Comparison of ENCODE assay signal across 14 mouse cellular contexts in the genomic region with DNA sequence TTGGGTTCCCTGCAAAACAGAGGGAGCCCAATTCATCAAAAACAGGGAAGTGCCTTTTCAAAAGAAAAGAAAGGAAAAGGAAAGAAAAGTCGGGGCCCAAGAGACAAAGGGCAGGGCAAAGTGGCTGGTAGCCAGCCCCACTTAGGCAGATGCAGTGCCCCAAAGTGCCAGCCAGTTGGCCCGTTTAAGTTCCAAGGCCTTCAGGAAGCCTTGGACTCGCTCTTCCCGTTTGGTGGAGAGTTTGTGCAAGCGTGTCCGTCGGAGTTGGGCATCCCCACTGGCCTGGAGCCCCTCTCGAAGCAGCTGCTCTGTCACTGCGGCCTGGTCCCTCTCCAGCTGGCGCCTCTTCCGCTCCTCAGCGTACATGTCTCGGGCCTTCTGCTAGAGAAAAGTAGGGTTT. TPM values are rescaled to one million over a fixed set of nuclear protein-coding genes. Genes with fewer than 3 reads are reported as not detected.
DNase-seq lines count a peak whose midpoint lies in the region; ATAC-seq and TF ChIP-seq lines count a peak whose summit lies in the region.
"Had no signal": no experiment of that assay in that cellular context is flagged by ENCODE, and none has a peak within 500 bp of the region (broad histone marks: within the 10 kb centered on the region; RNA-seq: fewer than 3 reads in every experiment).

No protein-coding gene starts in this region.

- no peaks in the 10 kb centered on the region for H3K27me3 ChIP-seq in forebrain, embryonic 14.5 days (replicated peaks; ENCODE audit: control insufficient read depth, insufficient read depth, low read length)
- H3K27me3 ChIP-seq in hindbrain, postnatal 0 days (ENCODE audit: insufficient read depth, low read length) = no peaks in the 10 kb centered on the region
- H3K27me3 ChIP-seq: kidney, embryonic 15.5 days had no signal

- H3K4me3 ChIP-seq in forebrain, embryonic 14.5 days (ENCODE audit: low read depth, low read length) = no peak overlapping the region
- no peak overlapping the region for H3K4me3 ChIP-seq in hindbrain, postnatal 0 days (ENCODE audit: low read length)
- H3K4me3 ChIP-seq: heart, embryonic 10.5 days; kidney, embryonic 15.5 days had no signal

- H3K4me2 ChIP-seq in forebrain, embryonic 14.5 days (ENCODE audit: low read length) = no peak overlapping the region
- H3K4me2 ChIP-seq in hindbrain, postnatal 0 days (ENCODE audit: low read depth, low read length) = no peak overlapping the region
- H3K4me2 ChIP-seq: kidney, embryonic 15.5 days; lung, embryonic 14.5 days had no signal

- peak; percentile 52 for DNase-seq in gastrocnemius, postnatal 10 days
- no peak for DNase-seq in gastrocnemius, postnatal 25 days
- peak; percentile 77 for DNase-seq in brain, embryonic 14.5 days (ENCODE audit: low read depth)
- DNase-seq in forebrain, embryonic 14.5 days (ENCODE audit: low spot score) = peak; percentile 67
- peak; percentile 71 for DNase-seq in hindbrain, postnatal 0 days (ENCODE audit: low spot score)
- DNase-seq in frontal cortex, postnatal 14 days (ENCODE audit: low spot score in 2 of 2) = no peak
- DNase-seq in spleen, adult 18-20 months = no peak
- DNase-seq in spleen, postnatal 4 days (ENCODE audit: low spot score in 2 of 2) = no peak
- DNase-seq: heart, postnatal 4 days; lung, embryonic 14.5 days had no signal

- no peak for TF ChIP-seq CTCF in brain, embryonic 14.5 days (IDR thresholded peaks at IDR 0.05; ENCODE audit: borderline replicate concordance, extremely low read depth, insufficient read depth, insufficient read length)
- TF ChIP-seq CTCF in hindbrain, postnatal 0 days (IDR thresholded peaks at IDR 0.05; ENCODE audit: low read depth) = no peak

- no peak for TF ChIP-seq POLR2A in brain, embryonic 14.5 days (IDR thresholded peaks at IDR 0.05; ENCODE audit: borderline replicate concordance, extremely low read depth, insufficient read depth, insufficient read length, poor library complexity, severe bottlenecking)

- peaks cover 20% of the 10 kb centered on the region for H3K36me3 ChIP-seq in forebrain, embryonic 14.5 days (ENCODE audit: control insufficient read depth, insufficient read depth, low read length)
- H3K36me3 ChIP-seq in hindbrain, postnatal 0 days (ENCODE audit: insufficient read depth, low read length) = peaks cover 3% of the 10 kb centered on the region; the same call in 1 of the 2 replicates

- H3K4me1 ChIP-seq in forebrain, embryonic 14.5 days (ENCODE audit: control insufficient read depth, insufficient read depth, low read length) = peaks cover 38% of the 10 kb centered on the region
- peaks cover 24% of the 10 kb centered on the region for H3K4me1 ChIP-seq in hindbrain, postnatal 0 days (ENCODE audit: insufficient read depth, low read length)

- H3K9me3 ChIP-seq in forebrain, embryonic 14.5 days (replicated peaks; ENCODE audit: control insufficient read depth, low read length) = no peaks in the 10 kb centered on the region
- no peaks in the 10 kb centered on the region for H3K9me3 ChIP-seq in hindbrain, postnatal 0 days (ENCODE audit: low read length)
- H3K9me3 ChIP-seq: G1E; heart, embryonic 10.5 days; kidney, embryonic 15.5 days had no signal

- ATAC-seq in forebrain, embryonic 14.5 days = no peak
- no peak for ATAC-seq in hindbrain, postnatal 0 days

- peak overlapping the region; percentile 99 for H3K27ac ChIP-seq in forebrain, embryonic 14.5 days (ENCODE audit: low read depth, low read length)
- H3K27ac ChIP-seq in hindbrain, postnatal 0 days = peak overlapping the region; percentile 100
- H3K27ac ChIP-seq: heart, embryonic 10.5 days; kidney, embryonic 15.5 days had no signal

- peak overlapping the region; percentile 9; the same call in 1 of the 2 replicates for H3K9ac ChIP-seq in forebrain, embryonic 14.5 days (ENCODE audit: low read length)
- H3K9ac ChIP-seq in hindbrain, postnatal 0 days (replicated peaks; ENCODE audit: low read length) = no peak overlapping the region
- H3K9ac ChIP-seq: kidney, embryonic 15.5 days; lung, embryonic 14.5 days had no signal

- WGBS in forebrain, embryonic 14.5 days = 46% methylated on average over 13 of the region's 13 CpGs
- WGBS in hindbrain, postnatal 0 days = 48% methylated on average over 13 of the region's 13 CpGs

RNA-seq across cellular contexts. Expression of a gene that starts 2.4 kb away (rescaled TPM):
- 100 to 1,000 TPM; 225 to 257 TPM for total RNA-seq in gastrocnemius, postnatal 10 days (2021)
- total RNA-seq in gastrocnemius, postnatal 25 days (2021) = 10 to 100 TPM; 47.8 to 48.9 TPM
- 528 and 637 TPM in 2 replicates for polyA plus RNA-seq in brain, embryonic 14.5 days (2012; rRNA removed)
- polyA plus RNA-seq in forebrain, embryonic 14.5 days (2014; fragmentation: Nextera tagmentation; extraction: Ambion mirVana) = 2,465 and 2,793 TPM in 2 replicates
- total RNA-seq in hindbrain, postnatal 0 days (2014; rRNA removed) = 195 and 225 TPM in 2 replicates
- polyA plus RNA-seq in hindbrain, postnatal 0 days (2015; fragmentation: Nextera tagmentation; extraction: Ambion mirVana) = 1,094 and 1,203 TPM in 2 replicates

RNA-seq across cellular contexts. Expression of a gene that starts 29.8 kb away (rescaled TPM):
- 10 to 100 TPM; 16.7 to 17.5 TPM for total RNA-seq in gastrocnemius, postnatal 10 days (2021)
- 1 to 10 TPM; 9.5 TPM for total RNA-seq in gastrocnemius, postnatal 25 days (2021)
- 47.0 and 56.1 TPM in 2 replicates for polyA plus RNA-seq in brain, embryonic 14.5 days (2012; rRNA removed)
- polyA plus RNA-seq in forebrain, embryonic 14.5 days (2014; fragmentation: Nextera tagmentation; extraction: Ambion mirVana) = 52.7 and 57.0 TPM in 2 replicates
- 43.1 and 49.5 TPM in 2 replicates for total RNA-seq in hindbrain, postnatal 0 days (2014; rRNA removed)
- polyA plus RNA-seq in hindbrain, postnatal 0 days (2015; fragmentation: Nextera tagmentation; extraction: Ambion mirVana) = 41.5 and 41.8 TPM in 2 replicates

RNA-seq across cellular contexts. Expression of a gene that starts 47.8 kb away (rescaled TPM):
- total RNA-seq in gastrocnemius, postnatal 10 days (2021) = 1 to 10 TPM; 1.7 to 2.8 TPM
- total RNA-seq in gastrocnemius, postnatal 25 days (2021) = under 1 TPM; 0.24 to 0.49 TPM
- 0.34 TPM in 2 replicates for polyA plus RNA-seq in brain, embryonic 14.5 days (2012; rRNA removed)
- not detected in 2 replicates for polyA plus RNA-seq in forebrain, embryonic 14.5 days (2014; fragmentation: Nextera tagmentation; extraction: Ambion mirVana)
- not detected in 2 replicates for total RNA-seq in hindbrain, postnatal 0 days (2014; rRNA removed)
- polyA plus RNA-seq in hindbrain, postnatal 0 days (2015; fragmentation: Nextera tagmentation; extraction: Ambion mirVana) = 0.05 TPM in 1 of 2 replicates, not detected in the other
- polyA plus RNA-seq: C2C12; G1E; lung, embryonic 14.5 days had no signal

Comparison
In these comparisons a context has a peak if more than half of its experiments do, and no peak if none do; other contexts are left out.
1. DNase-seq: peak in gastrocnemius, postnatal 10 days (single experiment), brain, embryonic 14.5 days (single experiment), forebrain, embryonic 14.5 days (single experiment) and hindbrain, postnatal 0 days (single experiment); none in gastrocnemius, postnatal 25 days (single experiment), frontal cortex, postnatal 14 days (0 of 2), spleen, adult 18-20 months (0 of 2) and spleen, postnatal 4 days (0 of 2).